Mouse (Mus musculus): ENCODE results near the gene Fxyd5.

DNA sequence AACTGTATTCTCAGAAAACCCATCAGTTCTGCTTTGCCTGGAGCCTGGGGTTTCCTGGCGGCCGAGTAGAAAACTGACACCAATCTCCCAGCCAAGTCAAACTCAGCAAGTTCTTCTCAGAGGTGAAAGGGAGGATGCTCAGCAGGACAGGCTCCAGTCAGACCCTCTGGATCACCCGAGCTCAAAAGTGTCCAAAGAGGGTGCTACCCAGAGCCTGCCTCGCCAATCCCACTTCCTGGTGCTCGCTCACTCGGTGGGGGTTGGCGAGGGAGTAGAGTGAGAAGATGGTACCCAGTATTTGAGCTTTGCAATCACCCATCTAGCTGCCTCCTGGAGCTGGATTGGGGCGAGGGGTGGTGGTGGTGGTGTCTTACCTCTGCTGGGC is 1.3 kb downstream of the Fxyd5 start:
- no peak for TF ChIP-seq CTCF (IDR thresholded peaks at IDR 0.05; ENCODE audit: control insufficient read depth, insufficient read depth, insufficient replicate concordance, low read depth, low read length)
- TF ChIP-seq POLR2A (IDR thresholded peaks at IDR 0.05; ENCODE audit: control insufficient read depth, low read depth, low read length), result no peak
